10 mouse cellular contexts compared by ENCODE assay signal in genomic region chr2:172468346-172468819, GRCm38 (mm10). TPM values are rescaled to one million over a fixed set of nuclear protein-coding genes. Genes with fewer than 3 reads are reported as not detected.
DNase-seq lines count a peak whose midpoint lies in the region; ATAC-seq and TF ChIP-seq lines count a peak whose summit lies in the region.
"Had no signal": no experiment of that assay in that cellular context is flagged by ENCODE, and none has a peak within 500 bp of the region (broad histone marks: within the 10 kb centered on the region; RNA-seq: fewer than 3 reads in every experiment).

No protein-coding gene starts in this region.

- no peak overlapping the region for H3K4me3 ChIP-seq in kidney, adult 2 months (ENCODE audit: insufficient read depth, low read depth, low read length)
- no peak overlapping the region for H3K4me3 ChIP-seq in kidney, embryonic 14.5 days (ENCODE audit: low read length)
- H3K4me3 ChIP-seq: heart, adult 2 months; limb, embryonic 12.5 days had no signal

- no peaks in the 10 kb centered on the region for H3K9me3 ChIP-seq in kidney, embryonic 14.5 days (ENCODE audit: control insufficient read depth, low read length)
- H3K9me3 ChIP-seq: limb, embryonic 12.5 days had no signal

- 56% methylated on average over 11 of the region's 11 CpGs for WGBS in kidney, adult 2 months
- WGBS in kidney, embryonic 14.5 days = 91% methylated on average over 11 of the region's 11 CpGs

- no peaks in the 10 kb centered on the region for H3K27me3 ChIP-seq in kidney, adult 2 months (replicated peaks; ENCODE audit: control insufficient read depth, insufficient read depth, low read length)
- no peaks in the 10 kb centered on the region for H3K27me3 ChIP-seq in kidney, embryonic 14.5 days (ENCODE audit: control insufficient read depth, insufficient read depth, low read length)
- H3K27me3 ChIP-seq: limb, embryonic 12.5 days had no signal

- no peaks in the 10 kb centered on the region for H3K36me3 ChIP-seq in kidney, adult 2 months (ENCODE audit: control insufficient read depth, insufficient read depth, low read length)
- peaks cover 56% of the 10 kb centered on the region for H3K36me3 ChIP-seq in kidney, embryonic 14.5 days (ENCODE audit: control insufficient read depth, insufficient read depth, low read length)

- TF ChIP-seq POLR2A in kidney, adult 2 months (IDR thresholded peaks at IDR 0.05; ENCODE audit: low read depth, low read length) = no peak

- no peak for ATAC-seq in kidney, embryonic 14.5 days (ENCODE audit: low FRiP score, low TSS enrichment)

- no peaks in the 10 kb centered on the region for H3K4me1 ChIP-seq in kidney, adult 2 months (ENCODE audit: control insufficient read depth, insufficient read depth, low read length)
- H3K4me1 ChIP-seq in kidney, embryonic 14.5 days (ENCODE audit: control insufficient read depth, insufficient read depth, low read length) = no peaks in the 10 kb centered on the region

- H3K9ac ChIP-seq in kidney, embryonic 14.5 days (ENCODE audit: low read depth, low read length) = no peak overlapping the region
- H3K9ac ChIP-seq: limb, embryonic 12.5 days had no signal

- peak; percentile 86 for DNase-seq in kidney, adult 2 months
- peak; percentile 68 for DNase-seq in adrenal gland, postnatal 25 days
- peak; percentile 72 to 82 for DNase-seq in kidney, adult 8-10 months
- peak; percentile 33 for DNase-seq in ovary, postnatal 36 days (ENCODE audit: low spot score)
- no peak for DNase-seq in gastrocnemius, postnatal 25 days
- DNase-seq in thymus, postnatal 10 days (ENCODE audit: low spot score in 2 of 2) = no peak
- no peak for DNase-seq in left cerebral cortex, adult 18-20 months (ENCODE audit: low spot score in 2 of 2)

- H3K4me2 ChIP-seq in kidney, embryonic 14.5 days (replicated peaks; ENCODE audit: low read depth, low read length) = no peak overlapping the region
- H3K4me2 ChIP-seq: limb, embryonic 12.5 days had no signal

- TF ChIP-seq CTCF in kidney, adult 2 months (conservative IDR thresholded peaks at IDR 0.05; ENCODE audit: insufficient read depth, insufficient read length, low read depth, low read length) = no peak

- no peak overlapping the region for H3K27ac ChIP-seq in kidney, adult 2 months (ENCODE audit: insufficient read depth, low read depth, low read length)
- no peak overlapping the region for H3K27ac ChIP-seq in kidney, embryonic 14.5 days (ENCODE audit: low read depth, low read length)
- H3K27ac ChIP-seq: heart, adult 2 months; limb, embryonic 12.5 days had no signal

RNA-seq across cellular contexts. Expression of gene Fam209, which starts 3.9 kb away (rescaled TPM):
- 0.33 TPM in 1 of 2 replicates, not detected in the other for polyA plus RNA-seq in kidney, adult 2 months (2012; rRNA removed)
- polyA plus RNA-seq in kidney, embryonic 14.5 days (2014; fragmentation: Nextera tagmentation; extraction: Ambion mirVana) = 0.40 TPM in 1 of 2 replicates, not detected in the other
- 0.49 TPM in 1 of 2 replicates, not detected in the other for total RNA-seq in adrenal gland, postnatal 25 days (2021)
- total RNA-seq in gastrocnemius, postnatal 25 days (2021) = under 1 TPM; 0.40 to 0.56 TPM
- total RNA-seq in left cerebral cortex, adult 18-20 months (2021) = not detected
- total RNA-seq: heart, adult 2 months had no signal
- polyA plus RNA-seq: heart, adult 2 months; limb, embryonic 12.5 days had no signal

RNA-seq across cellular contexts. Expression of gene Gcnt7, which starts 10.0 kb away (rescaled TPM):
- 0.04 TPM in 1 of 2 replicates, not detected in the other for polyA plus RNA-seq in kidney, adult 2 months (2012; rRNA removed)
- polyA plus RNA-seq in kidney, embryonic 14.5 days (2014; fragmentation: Nextera tagmentation; extraction: Ambion mirVana) = 0.77 and 1.0 TPM in 2 replicates
- not detected in 2 replicates for total RNA-seq in adrenal gland, postnatal 25 days (2021)
- total RNA-seq in gastrocnemius, postnatal 25 days (2021) = not detected
- not detected for total RNA-seq in left cerebral cortex, adult 18-20 months (2021)
- total RNA-seq: heart, adult 2 months had no signal
- polyA plus RNA-seq: heart, adult 2 months had no signal

RNA-seq across cellular contexts. Expression of gene Rtf2, which starts 28.0 kb away (rescaled TPM):
- 37.7 and 39.9 TPM in 2 replicates for polyA plus RNA-seq in kidney, adult 2 months (2012; rRNA removed)
- 64.0 and 74.4 TPM in 2 replicates for polyA plus RNA-seq in kidney, embryonic 14.5 days (2014; fragmentation: Nextera tagmentation; extraction: Ambion mirVana)
- 75.6 and 85.2 TPM in 2 replicates for total RNA-seq in adrenal gland, postnatal 25 days (2021)
- total RNA-seq in gastrocnemius, postnatal 25 days (2021) = 10 to 100 TPM; 28.4 to 29.4 TPM
- 10 to 100 TPM; 71.0 to 74.2 TPM for total RNA-seq in left cerebral cortex, adult 18-20 months (2021)

Comparison
In these comparisons a context has a peak if more than half of its experiments do, and no peak if none do; other contexts are left out.
1. DNase-seq: peak in kidney, adult 2 months (single experiment), adrenal gland, postnatal 25 days (single experiment), kidney, adult 8-10 months (2 of 2) and ovary, postnatal 36 days (single experiment); none in gastrocnemius, postnatal 25 days (single experiment), thymus, postnatal 10 days (0 of 2) and left cerebral cortex, adult 18-20 months (0 of 2).